Mouse (Mus musculus): ENCODE measurements at regions not wholly inside any gene's neighbourhood (a gene's known extent, or its start where the extent isn't known, plus 50 kb on each side); places are given as distances from the start of the nearest gene placed in this dataset.
"Not testable (repeated sequence)": the region's sequence is repeated elsewhere in the genome, so short reads cannot be mapped to it uniquely, and the experiment has no call there.

GRCm38 (mm10) chr1:42599238-42599637 is 96.3 kb upstream of the Pou3f3 start:
- peak; percentile 2 for DNase-seq (ENCODE audit: low spot score)
- no peak for TF ChIP-seq CTCF (IDR thresholded peaks at IDR 0.05; ENCODE audit: low read depth)
- Histone ChIP-seq H3K9ac (replicated peaks; ENCODE audit: low read length) (no peak overlapping the region), H3K4me2 (ENCODE audit: low read depth, low read length) (no peak overlapping the region), H3K4me3 (ENCODE audit: low read length) (no peak overlapping the region), H3K27me3 (ENCODE audit: insufficient read depth, low read length) (no peaks in the 10 kb centered on the region), H3K36me3 (ENCODE audit: insufficient read depth, low read length) (no peaks in the 10 kb centered on the region), H3K9me3 (ENCODE audit: low read length) (no peaks in the 10 kb centered on the region), H3K4me1 (ENCODE audit: insufficient read depth, low read length) (no peaks in the 10 kb centered on the region), H3K27ac (no peak overlapping the region)
- ATAC-seq = no peak
- whole genome bisulfite sequencing = 49% methylated on average over 6 of the region's 6 CpGs

- Histone ChIP-seq H3K9me3 (ENCODE audit: low read length) (no peaks in the 10 kb centered on the region), H3K36me3 (ENCODE audit: insufficient read depth, low read length) (no peaks in the 10 kb centered on the region), H3K27me3 (ENCODE audit: insufficient read depth, low read length) (no peaks in the 10 kb centered on the region), H3K4me1 (ENCODE audit: insufficient read depth, low read length) (no peaks in the 10 kb centered on the region), H3K9ac (replicated peaks; ENCODE audit: low read length) (no peak overlapping the region), H3K27ac (no peak overlapping the region), H3K4me3 (ENCODE audit: low read length) (no peak overlapping the region), H3K4me2 (ENCODE audit: low read depth, low read length) (no peak overlapping the region)
- WGBS = 70% methylated on average over 7 of the region's 7 CpGs
- no peak for ATAC-seq
- no peak for TF ChIP-seq CTCF (IDR thresholded peaks at IDR 0.05; ENCODE audit: low read depth)
- DNase-seq (ENCODE audit: low spot score) = no peak
Observed at GRCm38 (mm10) chr1:42606251-42606650, 89.3 kb upstream of the Pou3f3 start.

DNA sequence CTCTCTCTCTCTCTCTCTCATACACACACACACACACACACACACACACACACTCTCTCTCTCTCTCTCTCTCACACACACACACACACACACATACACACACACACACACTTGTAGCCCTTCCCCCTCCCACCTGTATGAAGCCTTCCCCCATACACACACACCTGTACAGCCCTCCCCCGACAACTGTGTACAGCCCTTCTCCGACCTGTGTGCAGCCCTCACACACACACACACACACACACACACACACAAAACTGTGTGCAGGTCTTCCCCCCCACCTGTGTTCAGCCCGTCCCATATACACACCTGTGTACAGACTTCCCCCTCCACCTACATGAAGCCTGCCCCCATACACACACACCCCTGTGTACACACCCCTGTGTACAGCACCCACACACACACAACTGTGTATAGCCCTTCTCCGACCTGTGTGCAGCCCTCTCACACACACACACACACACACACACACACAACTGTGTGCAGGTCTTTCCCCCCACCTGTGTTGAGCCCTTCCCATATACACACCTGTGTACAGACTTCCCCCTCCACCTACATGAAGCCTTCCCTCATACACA is 88.0 kb upstream of the Pou3f3 start:
- H3K27me3 ChIP-seq (ENCODE audit: insufficient read depth, low read length); H3K4me3 ChIP-seq (ENCODE audit: low read length); H3K36me3 ChIP-seq (ENCODE audit: insufficient read depth, low read length); H3K9ac ChIP-seq (replicated peaks; ENCODE audit: low read length); DNase-seq (ENCODE audit: low spot score); H3K4me1 ChIP-seq (ENCODE audit: insufficient read depth, low read length); H3K27ac ChIP-seq; H3K9me3 ChIP-seq (ENCODE audit: low read length); H3K4me2 ChIP-seq (ENCODE audit: low read depth, low read length): not testable (repeated sequence)
- 92% methylated on average over 4 of the region's 4 CpGs for WGBS
- ATAC-seq = peak; percentile 49; the same call in 1 of the 2 replicates

GRCm38 (mm10) chr1:42623766-42624165 is 71.8 kb upstream of the Pou3f3 start:
- 64% methylated on average over 6 of the region's 6 CpGs for WGBS
- H3K4me3 ChIP-seq (ENCODE audit: low read length) = no peak overlapping the region
- H3K4me1 ChIP-seq (ENCODE audit: insufficient read depth, low read length) = no peaks in the 10 kb centered on the region
- no peaks in the 10 kb centered on the region for H3K9me3 ChIP-seq (ENCODE audit: low read length)
- no peaks in the 10 kb centered on the region for H3K36me3 ChIP-seq (ENCODE audit: insufficient read depth, low read length)
- H3K9ac ChIP-seq (replicated peaks; ENCODE audit: low read length) = no peak overlapping the region
- DNase-seq (ENCODE audit: low spot score) (no peak), ATAC-seq (no peak)
- no peak overlapping the region for H3K27ac ChIP-seq
- H3K4me2 ChIP-seq (ENCODE audit: low read depth, low read length) = no peak overlapping the region
- TF ChIP-seq CTCF (IDR thresholded peaks at IDR 0.05; ENCODE audit: low read depth) = no peak
- no peaks in the 10 kb centered on the region for H3K27me3 ChIP-seq (ENCODE audit: insufficient read depth, low read length)

DNA sequence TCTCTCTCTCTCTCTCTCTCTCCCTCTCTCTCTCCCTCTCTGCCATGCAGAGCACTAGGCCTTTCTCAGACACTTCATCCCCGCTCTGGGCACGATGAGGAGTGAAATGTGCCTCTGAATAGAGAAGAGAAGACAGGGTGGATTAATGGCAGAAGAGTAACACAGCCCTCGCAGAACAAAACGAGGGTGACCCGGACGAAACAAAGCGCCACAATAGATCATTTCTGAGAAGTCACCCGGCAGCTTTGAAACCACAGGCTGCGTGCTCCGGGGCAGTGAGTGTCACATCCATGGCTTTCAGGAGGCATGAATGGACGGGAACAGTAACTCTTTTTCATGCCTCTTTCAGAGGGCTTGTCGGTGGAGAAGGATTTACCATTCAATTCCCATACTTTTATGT is 66.8 kb upstream of the Pou3f3 start:
- H3K36me3 ChIP-seq (ENCODE audit: insufficient read depth, low read length) = no peaks in the 10 kb centered on the region
- H3K9ac ChIP-seq (replicated peaks; ENCODE audit: low read length) = no peak overlapping the region
- H3K27ac ChIP-seq = peak overlapping the region; percentile 22; the same call in 1 of the 2 replicates
- peak; percentile 68 for DNase-seq (ENCODE audit: low spot score)
- peak; percentile 69 for ATAC-seq
- TF ChIP-seq CTCF (IDR thresholded peaks at IDR 0.05; ENCODE audit: low read depth) = no peak
- no peaks in the 10 kb centered on the region for H3K27me3 ChIP-seq (ENCODE audit: insufficient read depth, low read length)
- H3K4me3 ChIP-seq (ENCODE audit: low read length) = no peak overlapping the region
- H3K4me1 ChIP-seq (ENCODE audit: insufficient read depth, low read length) = peaks cover 4% of the 10 kb centered on the region; the same call in 1 of the 2 replicates
- H3K9me3 ChIP-seq (ENCODE audit: low read length) = no peaks in the 10 kb centered on the region
- WGBS = 18% methylated on average over 12 of the region's 12 CpGs
- 0 out of 2 replicates have a peak overlapping the region, but pooled peaks have one; percentile 1 for H3K4me2 ChIP-seq (ENCODE audit: low read depth, low read length)

GRCm38 (mm10) chr1:42629465-42630261 is 65.9 kb upstream of the Pou3f3 start:
- ATAC-seq = peak; percentile 61
- DNase-seq (ENCODE audit: low spot score) = peak; percentile 82
- WGBS = 10% methylated on average over 14 of the region's 14 CpGs
- Histone ChIP-seq H3K27ac (peak overlapping the region; percentile 66), H3K4me3 (ENCODE audit: low read length) (no peak overlapping the region), H3K36me3 (ENCODE audit: insufficient read depth, low read length) (no peaks in the 10 kb centered on the region), H3K9ac (replicated peaks; ENCODE audit: low read length) (no peak overlapping the region), H3K9me3 (ENCODE audit: low read length) (no peaks in the 10 kb centered on the region), H3K4me1 (ENCODE audit: insufficient read depth, low read length) (peaks cover 4% of the 10 kb centered on the region; the same call in 1 of the 2 replicates), H3K27me3 (ENCODE audit: insufficient read depth, low read length) (no peaks in the 10 kb centered on the region), H3K4me2 (ENCODE audit: low read depth, low read length) (peak overlapping the region; percentile 46)
- no peak for TF ChIP-seq CTCF (IDR thresholded peaks at IDR 0.05; ENCODE audit: low read depth)

GRCm38 (mm10) chr1:42632286-42632685 is 63.3 kb upstream of the Pou3f3 start:
- Histone ChIP-seq H3K4me3 (ENCODE audit: low read length) (no peak overlapping the region), H3K27me3 (ENCODE audit: insufficient read depth, low read length) (no peaks in the 10 kb centered on the region), H3K36me3 (ENCODE audit: insufficient read depth, low read length) (no peaks in the 10 kb centered on the region), H3K9me3 (ENCODE audit: low read length) (no peaks in the 10 kb centered on the region), H3K4me2 (ENCODE audit: low read depth, low read length) (no peak overlapping the region), H3K27ac (no peak overlapping the region), H3K9ac (replicated peaks; ENCODE audit: low read length) (no peak overlapping the region), H3K4me1 (ENCODE audit: insufficient read depth, low read length) (peaks cover 4% of the 10 kb centered on the region; the same call in 1 of the 2 replicates)
- ATAC-seq = no peak
- DNase-seq (ENCODE audit: low spot score) = no peak
- no peak for TF ChIP-seq CTCF (IDR thresholded peaks at IDR 0.05; ENCODE audit: low read depth)
